Mouse (Mus musculus): Measurements from ENCODE around the gene Jazf1. TPM values are rescaled to one million over a fixed set of nuclear protein-coding genes. Genes with fewer than 3 reads are reported as not detected.

Jazf1 gene
- polyA plus RNA-seq, 1 experiment from 2014 or later = 56.4 TPM

Other genes with a start within 250 kb of the Jazf1 start
- gene Creb5, start 218.6 kb upstream of the Jazf1 start, polyA plus RNA-seq (2015; fragmentation: Nextera tagmentation; extraction: Ambion mirVana) = 3.2 and 4.6 TPM in 2 replicates

Data from hindbrain, embryonic 16.5 days (tissue).